Mouse (Mus musculus) myocyte (in vitro differentiated cells): ENCODE data around the gene Irf3.

ENCODE experiments used
- POLR2A ChIP-seq: IDR thresholded peaks from one replicate; pipeline ENCODE4 v1.6.1; 2011; ENCODE audit warnings: low read depth, mild to moderate bottlenecking, control low read depth, moderate library complexity; ENCODE audit not compliant: insufficient read length
- TCF12 ChIP-seq: IDR thresholded peaks from one replicate; pipeline ENCODE4 v1.6.1; 2011; ENCODE audit warnings: mild to moderate bottlenecking, control low read depth; ENCODE audit not compliant: poor library complexity, insufficient read depth, severe bottlenecking

GRCm38 (mm10) chr7:44962337-44962736 lies 35.1 kb upstream of the Irf3 start:
- no peak for TF ChIP-seq TCF12
- TF ChIP-seq POLR2A = no peak
